Comparison of ENCODE assay signal across 12 mouse cellular contexts in genomic region chr9:78479308-78479707, GRCm38 (mm10). TPM values are rescaled to one million over a fixed set of nuclear protein-coding genes. Genes with fewer than 3 reads are reported as not detected.
DNase-seq lines count a peak whose midpoint lies in the region; ATAC-seq and TF ChIP-seq lines count a peak whose summit lies in the region.
"Not testable (repeated sequence)": the region's sequence is repeated elsewhere in the genome, so short reads cannot be mapped to it uniquely, and the experiment has no call there.
"Had no signal": no experiment of that assay in that cellular context is flagged by ENCODE, and none has a peak within 500 bp of the region (broad histone marks: within the 10 kb centered on the region; RNA-seq: fewer than 3 reads in every experiment).

No protein-coding gene starts in this region.

- H3K27me3 ChIP-seq in embryonic facial prominence, embryonic 12.5 days; forebrain, embryonic 16.5 days (replicated peaks; ENCODE audit: control insufficient read depth, insufficient read depth, low read length); hindbrain, embryonic 10.5 days (ENCODE audit: insufficient read depth, poor library complexity, severe bottlenecking); intestine, postnatal 0 days (replicated peaks; ENCODE audit: control insufficient read depth, insufficient read depth, low read length); liver, adult 2 months (ENCODE audit: control insufficient read depth, insufficient read depth, low read length); midbrain, embryonic 10.5 days (ENCODE audit: low read depth, poor library complexity, severe bottlenecking); neural tube, embryonic 13.5 days: not testable (repeated sequence)

- not testable (repeated sequence) for H3K79me2 ChIP-seq in liver, adult 2 months (ENCODE audit: control insufficient read depth, insufficient read depth, low read length)

- not testable (repeated sequence) for ATAC-seq in embryonic facial prominence, embryonic 12.5 days (ENCODE audit: insufficient number of reproducible peaks, insufficient read depth, low FRiP score, low TSS enrichment); forebrain, embryonic 16.5 days; intestine, postnatal 0 days; neural tube, embryonic 13.5 days (ENCODE audit: low read depth)

- TF ChIP-seq CTCF in intestine, postnatal 0 days (IDR thresholded peaks at IDR 0.05; ENCODE audit: low read depth); liver, adult 2 months (IDR thresholded peaks at IDR 0.05; ENCODE audit: low read depth, low read length): not testable (repeated sequence)

- H3K9me3 ChIP-seq in embryonic facial prominence, embryonic 12.5 days; forebrain, embryonic 16.5 days (ENCODE audit: control insufficient read depth, low read length); hindbrain, embryonic 10.5 days; intestine, postnatal 0 days (ENCODE audit: control insufficient read depth); midbrain, embryonic 10.5 days (replicated peaks); neural tube, embryonic 13.5 days: not testable (repeated sequence)

- H3K36me3 ChIP-seq in embryonic facial prominence, embryonic 12.5 days: peaks cover 30% of the 10 kb centered on the region
- H3K36me3 ChIP-seq in forebrain, embryonic 16.5 days (ENCODE audit: control insufficient read depth, insufficient read depth): peaks cover 22% of the 10 kb centered on the region
- peaks cover 57% of the 10 kb centered on the region for H3K36me3 ChIP-seq in hindbrain, embryonic 10.5 days
- peaks cover 25% of the 10 kb centered on the region for H3K36me3 ChIP-seq in intestine, postnatal 0 days (ENCODE audit: control insufficient read depth, insufficient read depth)
- H3K36me3 ChIP-seq in liver, adult 2 months (ENCODE audit: control insufficient read depth, insufficient read depth, low read length): peaks cover 37% of the 10 kb centered on the region
- H3K36me3 ChIP-seq in midbrain, embryonic 10.5 days: peaks cover 61% of the 10 kb centered on the region
- peaks cover 54% of the 10 kb centered on the region for H3K36me3 ChIP-seq in neural tube, embryonic 13.5 days

- not testable (repeated sequence) for TF ChIP-seq POLR2A in liver, adult 2 months (IDR thresholded peaks at IDR 0.05; ENCODE audit: extremely low read depth, insufficient read depth, low read length)

- H3K9ac ChIP-seq in embryonic facial prominence, embryonic 12.5 days: peak overlapping the region; percentile 33
- H3K9ac ChIP-seq in forebrain, embryonic 16.5 days (replicated peaks; ENCODE audit: low read depth, low read length): peak overlapping the region; percentile 29; the same call in 1 of the 2 replicates
- not testable (repeated sequence) for H3K9ac ChIP-seq in intestine, postnatal 0 days (ENCODE audit: low read depth, low read length)
- peak overlapping the region; percentile 54 for H3K9ac ChIP-seq in liver, adult 2 months (ENCODE audit: low read depth, low read length)
- peak overlapping the region; percentile 100 for H3K9ac ChIP-seq in neural tube, embryonic 13.5 days

- peak overlapping the region; percentile 62 for H3K4me2 ChIP-seq in embryonic facial prominence, embryonic 12.5 days (replicated peaks)
- H3K4me2 ChIP-seq in forebrain, embryonic 16.5 days (ENCODE audit: low read length): peak overlapping the region; percentile 68
- peak overlapping the region; percentile 67 for H3K4me2 ChIP-seq in intestine, postnatal 0 days (replicated peaks; ENCODE audit: low read depth)
- peak overlapping the region; percentile 79 for H3K4me2 ChIP-seq in neural tube, embryonic 13.5 days

- H3K27ac ChIP-seq in embryonic facial prominence, embryonic 12.5 days; forebrain, embryonic 16.5 days (ENCODE audit: low read length); hindbrain, embryonic 10.5 days; intestine, postnatal 0 days (ENCODE audit: low read depth, low read length); neural tube, embryonic 13.5 days (replicated peaks): not testable (repeated sequence)
- peak overlapping the region; percentile 26; the same call in 1 of the 2 replicates for H3K27ac ChIP-seq in liver, adult 2 months (replicated peaks; ENCODE audit: insufficient read depth, low read depth, low read length)
- peak overlapping the region; percentile 46; the same call in 1 of the 2 replicates for H3K27ac ChIP-seq in midbrain, embryonic 10.5 days (replicated peaks)

- peak overlapping the region; percentile 97 for H3K4me3 ChIP-seq in embryonic facial prominence, embryonic 12.5 days
- H3K4me3 ChIP-seq in forebrain, embryonic 16.5 days (replicated peaks; ENCODE audit: low read length): peak overlapping the region; percentile 30
- H3K4me3 ChIP-seq in hindbrain, embryonic 10.5 days: peak overlapping the region; percentile 98
- peak overlapping the region; percentile 23; the same call in 1 of the 2 replicates for H3K4me3 ChIP-seq in intestine, postnatal 0 days (ENCODE audit: low read depth, low read length)
- peak overlapping the region; percentile 36; the same call in 1 of the 2 replicates for H3K4me3 ChIP-seq in liver, adult 2 months (ENCODE audit: insufficient read depth, low read depth, low read length)
- H3K4me3 ChIP-seq in midbrain, embryonic 10.5 days: peak overlapping the region; percentile 97
- peak overlapping the region; percentile 100 for H3K4me3 ChIP-seq in neural tube, embryonic 13.5 days

- DNase-seq in CD4-positive, CD25-positive, alpha-beta regulatory T cell, adult 2 months (ENCODE audit: low read depth, low spot score): peak; percentile 15
- not testable (repeated sequence) for DNase-seq in hindbrain, embryonic 10.5 days (ENCODE audit: low spot score); midbrain, embryonic 10.5 days (ENCODE audit: low spot score)
- DNase-seq in liver, adult 2 months (ENCODE audit: extremely low read depth, low read depth, low spot score): peak; percentile 23

- H3K4me1 ChIP-seq in embryonic facial prominence, embryonic 12.5 days: peaks cover 16% of the 10 kb centered on the region; the same call in 1 of the 2 replicates
- H3K4me1 ChIP-seq in forebrain, embryonic 16.5 days (replicated peaks; ENCODE audit: control insufficient read depth, insufficient read depth, low read length): peaks cover 29% of the 10 kb centered on the region
- peaks cover 23% of the 10 kb centered on the region for H3K4me1 ChIP-seq in hindbrain, embryonic 10.5 days (replicated peaks)
- not testable (repeated sequence) for H3K4me1 ChIP-seq in intestine, postnatal 0 days (replicated peaks; ENCODE audit: control insufficient read depth, insufficient read depth, low read length); liver, adult 2 months (ENCODE audit: control insufficient read depth, insufficient read depth, low read length)
- H3K4me1 ChIP-seq in midbrain, embryonic 10.5 days: peaks cover 25% of the 10 kb centered on the region
- H3K4me1 ChIP-seq in neural tube, embryonic 13.5 days (replicated peaks): peaks cover 42% of the 10 kb centered on the region

- 33% methylated on average over 8 of the region's 8 CpGs for WGBS in embryonic facial prominence, embryonic 12.5 days
- 17% methylated on average over 8 of the region's 8 CpGs for WGBS in forebrain, embryonic 16.5 days
- WGBS in hindbrain, embryonic 10.5 days: 42% methylated on average over 8 of the region's 8 CpGs
- WGBS in intestine, postnatal 0 days: 19% methylated on average over 6 of the region's 8 CpGs
- 20% methylated on average over 8 of the region's 8 CpGs for WGBS in liver, adult 2 months
- WGBS in midbrain, embryonic 10.5 days: 37% methylated on average over 8 of the region's 8 CpGs
- 30% methylated on average over 8 of the region's 8 CpGs for WGBS in neural tube, embryonic 13.5 days

RNA-seq across cellular contexts. Expression of gene Eef1a1, which starts 9.6 kb away (rescaled TPM):
- 3,992 and 4,191 TPM in 2 replicates for polyA plus RNA-seq in embryonic facial prominence, embryonic 12.5 days (2016; fragmentation: Nextera tagmentation; extraction: Ambion mirVana)
- 3,742 and 4,125 TPM in 2 replicates for polyA plus RNA-seq in forebrain, embryonic 16.5 days (2015; fragmentation: Nextera tagmentation; extraction: Ambion mirVana)
- 3,168 and 3,706 TPM in 2 replicates for polyA plus RNA-seq in hindbrain, embryonic 10.5 days (2016; fragmentation: Nextera tagmentation; extraction: Ambion mirVana)
- polyA plus RNA-seq in intestine, postnatal 0 days (2015; fragmentation: Nextera tagmentation; extraction: Ambion mirVana): 1,954 and 2,041 TPM in 2 replicates
- total RNA-seq in liver, adult 2 months (2014; rRNA removed): 7,986 and 8,406 TPM in 2 replicates
- 2,468 and 2,707 TPM in 2 replicates for polyA plus RNA-seq in liver, adult 2 months (2012; rRNA removed)
- 3,476 and 3,775 TPM in 2 replicates for polyA plus RNA-seq in midbrain, embryonic 10.5 days (2016; fragmentation: Nextera tagmentation; extraction: Ambion mirVana)
- polyA plus RNA-seq in neural tube, embryonic 13.5 days (2015; fragmentation: Nextera tagmentation; extraction: Ambion mirVana): 3,346 and 3,414 TPM in 2 replicates

RNA-seq across cellular contexts. Expression of gene Gm17324, which starts 30.7 kb away (rescaled TPM):
- 1.0 and 1.6 TPM in 2 replicates for polyA plus RNA-seq in embryonic facial prominence, embryonic 12.5 days (2016; fragmentation: Nextera tagmentation; extraction: Ambion mirVana)
- polyA plus RNA-seq in forebrain, embryonic 16.5 days (2015; fragmentation: Nextera tagmentation; extraction: Ambion mirVana): 1.0 and 1.3 TPM in 2 replicates
- 0.55 and 0.68 TPM in 2 replicates for polyA plus RNA-seq in hindbrain, embryonic 10.5 days (2016; fragmentation: Nextera tagmentation; extraction: Ambion mirVana)
- 0.17 and 0.39 TPM in 2 replicates for polyA plus RNA-seq in intestine, postnatal 0 days (2015; fragmentation: Nextera tagmentation; extraction: Ambion mirVana)
- total RNA-seq in liver, adult 2 months (2014; rRNA removed): 0.18 and 0.20 TPM in 2 replicates
- 0.20 and 0.60 TPM in 2 replicates for polyA plus RNA-seq in liver, adult 2 months (2012; rRNA removed)
- polyA plus RNA-seq in midbrain, embryonic 10.5 days (2016; fragmentation: Nextera tagmentation; extraction: Ambion mirVana): 0.44 and 0.68 TPM in 2 replicates
- polyA plus RNA-seq in neural tube, embryonic 13.5 days (2015; fragmentation: Nextera tagmentation; extraction: Ambion mirVana): 1.3 and 1.5 TPM in 2 replicates
- total RNA-seq: adrenal gland, postnatal 14 days; gastrocnemius, postnatal 25 days; heart, postnatal 36 days; megakaryocyte-erythroid progenitor cell, adult 5-6 weeks had no signal

RNA-seq across cellular contexts. Expression of gene Mto1, which starts 31.3 kb away (rescaled TPM):
- 22.1 and 22.8 TPM in 2 replicates for polyA plus RNA-seq in embryonic facial prominence, embryonic 12.5 days (2016; fragmentation: Nextera tagmentation; extraction: Ambion mirVana)
- polyA plus RNA-seq in forebrain, embryonic 16.5 days (2015; fragmentation: Nextera tagmentation; extraction: Ambion mirVana): 30.7 and 31.1 TPM in 2 replicates
- polyA plus RNA-seq in hindbrain, embryonic 10.5 days (2016; fragmentation: Nextera tagmentation; extraction: Ambion mirVana): 22.6 and 25.1 TPM in 2 replicates
- 8.2 and 8.4 TPM in 2 replicates for polyA plus RNA-seq in intestine, postnatal 0 days (2015; fragmentation: Nextera tagmentation; extraction: Ambion mirVana)
- 18.7 and 18.9 TPM in 2 replicates for total RNA-seq in liver, adult 2 months (2014; rRNA removed)
- polyA plus RNA-seq in liver, adult 2 months (2012; rRNA removed): 16.9 and 17.3 TPM in 2 replicates
- 24.4 and 28.4 TPM in 2 replicates for polyA plus RNA-seq in midbrain, embryonic 10.5 days (2016; fragmentation: Nextera tagmentation; extraction: Ambion mirVana)
- 26.6 and 28.4 TPM in 2 replicates for polyA plus RNA-seq in neural tube, embryonic 13.5 days (2015; fragmentation: Nextera tagmentation; extraction: Ambion mirVana)

RNA-seq across cellular contexts. Expression of gene Cgas, which starts 36.3 kb away (rescaled TPM):
- 1.7 and 2.1 TPM in 2 replicates for polyA plus RNA-seq in embryonic facial prominence, embryonic 12.5 days (2016; fragmentation: Nextera tagmentation; extraction: Ambion mirVana)
- polyA plus RNA-seq in forebrain, embryonic 16.5 days (2015; fragmentation: Nextera tagmentation; extraction: Ambion mirVana): 0.54 and 0.84 TPM in 2 replicates
- 0.20 and 0.46 TPM in 2 replicates for polyA plus RNA-seq in hindbrain, embryonic 10.5 days (2016; fragmentation: Nextera tagmentation; extraction: Ambion mirVana)
- 0.96 and 1.1 TPM in 2 replicates for polyA plus RNA-seq in intestine, postnatal 0 days (2015; fragmentation: Nextera tagmentation; extraction: Ambion mirVana)
- total RNA-seq in liver, adult 2 months (2014; rRNA removed): 0.18 and 0.34 TPM in 2 replicates
- 0.07 and 0.12 TPM in 2 replicates for polyA plus RNA-seq in liver, adult 2 months (2012; rRNA removed)
- 0.30 and 0.53 TPM in 2 replicates for polyA plus RNA-seq in midbrain, embryonic 10.5 days (2016; fragmentation: Nextera tagmentation; extraction: Ambion mirVana)
- polyA plus RNA-seq in neural tube, embryonic 13.5 days (2015; fragmentation: Nextera tagmentation; extraction: Ambion mirVana): 0.64 and 0.85 TPM in 2 replicates

Comparison
In these comparisons a context has a peak if more than half of its experiments do, and no peak if none do; other contexts are left out.
1. H3K4me3 ChIP-seq: peak in every context shown above with its lines; median percentile 100 in neural tube, embryonic 13.5 days; 98 in hindbrain, embryonic 10.5 days; 97 in embryonic facial prominence, embryonic 12.5 days; 97 in midbrain, embryonic 10.5 days; 36 in liver, adult 2 months; 30 in forebrain, embryonic 16.5 days; 23 in intestine, postnatal 0 days.